Mouse (Mus musculus): ENCODE measurements at regions not wholly inside any gene's neighbourhood (a gene's known extent, or its start where the extent isn't known, plus 50 kb on each side); places are given as distances from the start of the nearest gene placed in this dataset.
"Not testable (repeated sequence)": the region's sequence is repeated elsewhere in the genome, so short reads cannot be mapped to it uniquely, and the experiment has no call there.

- no peak for DNase-seq (ENCODE audit: low spot score)
Observed at GRCm38 (mm10) chr16:55580827-55581226, 257.9 kb downstream of the Nfkbiz start.

GRCm38 (mm10) chr16:55578686-55579085, 260.0 kb downstream of the Nfkbiz start:
- no peak for DNase-seq (ENCODE audit: low spot score)

GRCm38 (mm10) chr16:55575609-55576283, 263.0 kb downstream of the Nfkbiz start:
- DNase-seq (ENCODE audit: low spot score): not testable (repeated sequence)

GRCm38 (mm10) chr16:55571106-55571505, 267.6 kb downstream of the Nfkbiz start:
- no peak for DNase-seq (ENCODE audit: low spot score)

GRCm38 (mm10) chr16:55570097-55570496, 268.6 kb downstream of the Nfkbiz start:
- no peak for DNase-seq (ENCODE audit: low spot score)

- no peak for DNase-seq (ENCODE audit: low spot score)
Observed at GRCm38 (mm10) chr16:55555821-55556535, 258.2 kb upstream of the Zpld1 start.

- no peak for DNase-seq (ENCODE audit: low spot score)
Observed at GRCm38 (mm10) chr16:55555224-55555623, 257.4 kb upstream of the Zpld1 start.

- no peak for DNase-seq (ENCODE audit: low spot score)
Observed at GRCm38 (mm10) chr16:55553896-55554295, 256.1 kb upstream of the Zpld1 start.

GRCm38 (mm10) chr16:55551348-55551747, 253.6 kb upstream of the Zpld1 start:
- DNase-seq (ENCODE audit: low spot score): no peak

GRCm38 (mm10) chr16:55550649-55551312, 253.0 kb upstream of the Zpld1 start:
- DNase-seq (ENCODE audit: low spot score): no peak

- no peak for DNase-seq (ENCODE audit: low spot score)
Observed at GRCm38 (mm10) chr16:55547095-55547494, 249.3 kb upstream of the Zpld1 start.

GRCm38 (mm10) chr16:55540336-55541015, 242.7 kb upstream of the Zpld1 start:
- no peak for DNase-seq (ENCODE audit: low spot score)

- DNase-seq (ENCODE audit: low spot score): no peak
Observed at GRCm38 (mm10) chr16:55539179-55539578, 241.4 kb upstream of the Zpld1 start.

- DNase-seq (ENCODE audit: low spot score): no peak
Observed at GRCm38 (mm10) chr16:55537548-55537947, 239.8 kb upstream of the Zpld1 start.

GRCm38 (mm10) chr16:55532686-55533085, 234.9 kb upstream of the Zpld1 start:
- no peak for DNase-seq (ENCODE audit: low spot score)

GRCm38 (mm10) chr16:55530844-55531243, 233.1 kb upstream of the Zpld1 start:
- no peak for DNase-seq (ENCODE audit: low spot score)

- no peak for DNase-seq (ENCODE audit: low spot score)
Observed at GRCm38 (mm10) chr16:55527680-55528079, 229.9 kb upstream of the Zpld1 start.

- DNase-seq (ENCODE audit: low spot score): no peak
Observed at GRCm38 (mm10) chr16:55526230-55526842, 228.6 kb upstream of the Zpld1 start.

- no peak for DNase-seq (ENCODE audit: low spot score)
Observed at GRCm38 (mm10) chr16:55523264-55523663, 225.5 kb upstream of the Zpld1 start.

- DNase-seq (ENCODE audit: low spot score): no peak
Observed at GRCm38 (mm10) chr16:55522283-55522682, 224.5 kb upstream of the Zpld1 start.

GRCm38 (mm10) chr16:55521421-55521971, 223.7 kb upstream of the Zpld1 start:
- DNase-seq (ENCODE audit: low spot score): no peak

- no peak for DNase-seq (ENCODE audit: low spot score)
Observed at GRCm38 (mm10) chr16:55520077-55520476, 222.3 kb upstream of the Zpld1 start.

Data from testis, postnatal 10 days (tissue).